Mouse (Mus musculus): Measurements from ENCODE around the gene Odf4.

- no peak for TF ChIP-seq CTCF (IDR thresholded peaks at IDR 0.05; ENCODE audit: control insufficient read depth, insufficient read depth, insufficient read length)
- TF ChIP-seq FOSL1 (IDR thresholded peaks at IDR 0.05; ENCODE audit: insufficient read depth, low read length, poor library complexity, severe bottlenecking): no peak
These were observed 3.7 kb downstream of the Odf4 start for GRCm38 (mm10) chr11:68923191-68923590.

Data from C2C12 (cell line).